Mouse (Mus musculus): Measurements from ENCODE around the gene Atp8b4. TPM values are rescaled to one million over a fixed set of nuclear protein-coding genes. Genes with fewer than 3 reads are reported as not detected.
"Not testable (repeated sequence)": the region's sequence is repeated elsewhere in the genome, so short reads cannot be mapped to it uniquely, and the experiment has no call there.

Atp8b4 gene
- total RNA-seq (2022), result under 1 TPM; 0.10 to 0.25 (median 0.13) TPM

GRCm38 (mm10) chr2:126500521-126500920, at the start of gene Atp8b4:
Gene Atp8b4, minus strand, starts transcription at chr2:126500674.
- DNase-seq (ENCODE audit: low spot score in 2 of 2), result no peak

DNA sequence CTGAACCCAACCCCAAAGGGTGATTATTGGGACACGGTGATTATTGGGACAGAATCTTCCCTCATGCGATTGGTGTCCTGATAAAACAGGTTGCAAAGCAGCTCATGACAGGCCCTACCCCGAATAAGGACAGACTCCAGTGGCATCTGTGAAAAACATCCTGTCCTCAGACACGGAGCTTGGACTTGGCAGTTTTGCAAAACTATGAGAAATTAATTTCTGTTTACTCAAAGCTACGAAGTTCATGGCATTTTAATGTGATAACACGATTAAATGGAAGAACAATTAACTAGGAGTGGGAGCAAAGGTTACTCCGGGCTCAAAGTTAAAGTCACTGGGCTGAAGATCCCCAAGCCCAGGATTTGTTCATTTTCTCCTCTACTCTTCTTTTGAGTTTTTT, 49.2 kb upstream of the Atp8b4 start:
- no peak for DNase-seq (ENCODE audit: low spot score in 2 of 2)

GRCm38 (mm10) chr2:126546392-126546791, 45.9 kb upstream of the Atp8b4 start:
- no peak for DNase-seq (ENCODE audit: low spot score in 2 of 2)

DNA sequence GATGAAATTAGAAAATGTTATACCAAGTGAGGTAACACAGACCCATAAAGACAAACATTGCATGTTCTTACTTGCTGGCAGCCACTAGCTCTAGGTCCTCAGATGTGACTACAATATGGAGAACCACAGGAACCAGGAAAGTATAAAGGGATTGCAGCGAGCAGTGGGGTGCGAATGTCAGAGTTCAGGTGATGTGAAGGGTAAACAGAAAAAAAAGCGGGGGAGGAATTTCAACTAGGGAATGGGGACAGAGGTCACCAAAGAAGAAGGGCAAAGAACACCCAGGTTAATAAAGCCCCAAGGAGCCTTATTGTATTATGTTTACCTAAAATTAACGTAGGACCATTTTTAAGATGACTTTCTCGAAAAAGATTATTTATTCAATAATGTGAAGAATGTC, 44.8 kb upstream of the Atp8b4 start:
- no peak for DNase-seq (ENCODE audit: low spot score in 2 of 2)

GRCm38 (mm10) chr2:126542211-126542610, 41.7 kb upstream of the Atp8b4 start:
- no peak for DNase-seq (ENCODE audit: low spot score in 2 of 2)

DNA sequence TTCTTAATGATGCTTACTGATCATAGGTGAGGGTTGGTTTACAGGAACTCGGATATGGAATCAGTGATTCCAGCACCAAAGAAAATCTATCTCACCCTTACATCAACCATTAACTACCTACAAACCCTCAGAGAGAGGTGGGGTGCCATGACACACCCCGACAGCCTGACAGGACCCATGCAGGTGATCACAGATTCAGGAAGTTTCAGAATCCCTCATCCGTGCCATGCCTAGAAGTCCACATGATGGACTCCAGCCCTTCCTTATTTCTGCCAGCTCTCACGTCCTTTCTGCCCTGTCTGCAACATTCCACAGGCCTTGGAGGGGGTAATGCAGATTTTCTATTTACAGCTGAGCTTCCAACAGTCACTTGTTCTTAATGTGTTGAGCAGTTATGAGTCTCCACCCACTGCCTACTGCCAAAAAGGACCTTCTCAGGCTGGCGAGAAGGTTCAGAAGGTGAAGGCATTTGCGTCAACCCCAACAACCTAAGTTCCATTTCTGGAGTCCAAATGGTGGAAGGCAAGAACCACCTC, 40.0 kb upstream of the Atp8b4 start:
- DNase-seq (ENCODE audit: low spot score in 2 of 2), result no peak

GRCm38 (mm10) chr2:126537654-126538053, 37.2 kb upstream of the Atp8b4 start:
- DNase-seq (ENCODE audit: low spot score in 2 of 2), result no peak

- no peak for DNase-seq (ENCODE audit: low spot score in 2 of 2)
Observed at GRCm38 (mm10) chr2:126530581-126530980, 30.1 kb upstream of the Atp8b4 start.

- DNase-seq (ENCODE audit: low spot score in 2 of 2), result no peak
Observed at GRCm38 (mm10) chr2:126527461-126527860, 27.0 kb upstream of the Atp8b4 start.

GRCm38 (mm10) chr2:126524271-126524670, 23.8 kb upstream of the Atp8b4 start:
- no peak for DNase-seq (ENCODE audit: low spot score in 2 of 2)

DNA sequence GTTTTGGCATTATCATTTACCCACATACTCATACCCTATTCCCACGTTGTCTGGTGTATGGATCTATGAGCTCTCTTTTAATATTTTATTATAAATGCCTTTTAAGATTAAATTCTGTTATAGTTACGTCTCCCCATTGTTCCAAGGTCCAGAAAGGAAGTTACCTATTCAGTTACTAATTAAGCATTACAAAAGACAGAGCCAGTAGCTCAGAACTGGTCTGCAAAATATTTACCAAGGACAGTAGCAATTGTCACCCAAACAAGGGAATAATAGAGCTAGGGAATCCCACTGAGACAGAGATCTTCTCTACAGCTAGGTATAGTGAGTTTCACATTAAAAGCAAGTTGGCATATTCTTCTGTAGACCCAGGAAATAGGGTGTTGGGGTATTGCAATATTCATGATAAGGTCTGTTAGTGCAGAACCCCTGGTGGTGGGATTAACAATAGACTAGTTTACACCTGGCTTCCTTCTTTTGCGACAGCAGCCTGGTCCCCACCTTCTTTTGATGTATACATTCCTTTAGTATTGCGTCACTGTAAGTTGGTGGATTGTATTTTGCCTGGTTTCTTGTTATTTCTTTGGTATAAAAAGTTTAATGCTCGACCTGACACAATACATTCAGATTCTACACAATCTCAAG, 22.7 kb upstream of the Atp8b4 start:
- not testable (repeated sequence) for DNase-seq (ENCODE audit: low spot score in 2 of 2)

GRCm38 (mm10) chr2:126522056-126522455, 21.6 kb upstream of the Atp8b4 start:
- DNase-seq (ENCODE audit: low spot score in 2 of 2), result no peak

DNA sequence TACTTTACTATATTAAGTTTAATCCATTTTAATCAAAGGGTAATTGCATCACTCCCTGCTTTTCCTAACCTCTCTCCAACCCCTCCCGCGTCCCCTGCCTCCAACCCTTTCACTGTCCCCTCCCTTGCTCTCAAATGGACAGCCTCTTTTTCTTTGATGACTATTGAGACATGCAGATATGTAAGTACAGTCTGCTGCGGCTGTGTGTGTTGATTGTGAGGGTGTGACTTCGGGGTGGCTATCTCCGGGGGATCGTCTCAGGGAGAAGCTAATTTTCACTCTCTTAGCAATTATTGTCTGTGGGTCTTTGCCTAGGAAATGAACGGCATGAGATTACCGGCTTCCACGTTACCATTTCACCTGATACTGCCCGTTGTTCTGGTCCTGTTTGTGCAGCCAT, 21.0 kb upstream of the Atp8b4 start:
- DNase-seq (ENCODE audit: low spot score in 2 of 2), result no peak

DNA sequence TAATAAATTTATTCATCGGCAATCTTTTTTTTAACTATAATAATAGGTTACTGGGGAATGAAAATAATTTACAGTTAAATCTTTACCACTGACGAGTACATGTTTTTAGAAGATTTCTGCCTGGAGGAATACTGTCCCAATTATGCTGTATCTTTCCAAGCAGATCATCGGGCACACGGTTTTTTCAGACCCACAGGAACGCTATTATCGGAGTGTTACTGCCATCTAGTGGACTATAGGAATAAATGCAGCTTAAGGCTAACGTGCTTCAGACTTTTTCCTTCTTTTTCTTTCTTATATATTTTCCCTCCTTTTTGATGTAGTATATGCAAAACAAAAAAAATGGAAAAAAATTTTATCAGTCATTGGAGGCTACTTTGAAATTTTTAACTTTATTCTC, 20.4 kb upstream of the Atp8b4 start:
- DNase-seq (ENCODE audit: low spot score in 2 of 2), result no peak

DNA sequence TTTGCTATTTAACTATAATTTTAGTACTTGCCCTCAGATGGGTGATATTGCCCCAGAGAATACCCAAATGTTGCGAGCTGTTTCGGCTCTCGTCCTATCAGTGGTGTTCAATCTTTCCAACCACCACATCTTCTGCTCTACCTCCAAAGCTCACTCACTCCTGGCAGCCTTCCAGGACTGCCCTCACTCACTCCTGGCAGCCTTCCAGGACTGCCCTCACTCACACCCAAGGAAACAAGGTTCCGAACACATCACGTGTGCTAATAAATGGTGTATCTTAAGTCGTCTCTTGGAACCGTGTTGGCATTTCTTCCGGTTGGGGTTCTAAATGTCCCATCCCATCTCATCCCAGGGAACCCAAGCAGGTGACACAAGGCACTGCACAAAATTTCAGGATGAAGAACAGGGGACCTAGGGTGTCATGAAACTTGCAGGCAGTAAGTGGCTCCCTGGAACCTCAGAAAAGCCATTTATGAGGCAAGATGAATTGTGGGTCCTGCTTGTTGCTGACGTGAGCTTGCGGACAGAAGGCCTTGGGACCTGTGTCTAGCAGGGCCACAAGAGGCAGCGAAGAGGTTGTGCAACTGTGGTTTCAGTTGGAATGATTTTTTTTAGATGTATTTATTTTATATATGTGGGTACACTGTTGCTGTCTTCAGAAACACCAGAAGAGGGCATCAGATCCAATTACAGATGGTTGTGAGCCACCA, 19.6 kb upstream of the Atp8b4 start:
- DNase-seq (ENCODE audit: low spot score in 2 of 2), result no peak

DNA sequence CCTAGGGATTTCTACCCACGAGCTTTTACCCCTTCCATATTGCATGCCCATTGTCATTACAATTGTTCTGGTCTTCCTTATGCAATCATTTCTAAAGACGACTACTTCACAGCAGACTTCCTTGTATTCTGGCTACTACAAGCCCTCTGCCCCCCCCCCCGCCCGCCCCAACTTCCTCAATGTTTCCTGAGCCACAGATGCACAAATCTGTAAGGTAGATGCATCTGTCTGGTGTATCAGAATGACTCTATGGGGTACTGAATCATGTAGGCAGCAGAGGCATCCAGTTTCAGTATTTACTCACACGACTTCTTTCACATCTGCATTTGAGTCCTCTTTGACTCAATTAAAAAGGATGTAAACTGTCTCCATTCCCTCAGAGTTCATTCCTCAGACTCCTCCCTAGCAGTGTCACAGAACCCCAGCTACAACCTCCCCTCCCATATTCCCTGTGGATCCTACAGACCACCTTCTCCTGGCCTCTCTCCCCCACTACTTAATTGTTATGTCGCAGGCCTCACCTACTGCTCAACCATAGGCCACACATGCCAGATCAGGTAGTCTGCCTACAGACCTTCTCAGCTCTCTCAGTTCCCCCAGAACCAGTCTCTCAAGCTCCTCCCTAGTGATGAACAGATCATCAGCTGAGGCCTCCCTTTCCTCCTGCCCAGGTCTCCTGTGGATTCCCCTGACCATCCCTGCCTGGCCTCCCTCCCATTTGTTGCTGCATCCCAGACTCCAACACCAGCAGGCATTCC, 14.8 kb upstream of the Atp8b4 start:
- no peak for DNase-seq (ENCODE audit: low spot score in 2 of 2)

- DNase-seq (ENCODE audit: low spot score in 2 of 2), result no peak
Observed at GRCm38 (mm10) chr2:126508228-126508627, 7.8 kb upstream of the Atp8b4 start.

DNA sequence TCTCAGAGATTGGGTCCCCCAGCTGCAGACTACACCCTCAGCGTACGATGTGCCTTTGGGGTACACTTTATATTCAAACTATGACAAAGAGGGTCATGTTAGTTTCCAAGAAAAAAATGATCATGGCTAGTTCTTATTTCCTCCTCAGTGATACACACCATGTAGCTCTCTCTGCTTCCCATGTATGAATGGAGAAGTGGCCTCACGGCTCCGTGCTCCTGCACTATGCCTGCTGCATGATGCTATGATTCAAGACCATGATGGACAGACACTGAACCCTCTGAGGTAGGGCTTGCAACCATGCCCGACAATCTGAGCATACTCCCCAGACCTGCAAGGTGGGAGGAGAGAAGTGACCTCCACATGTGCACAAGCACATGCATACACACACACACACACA, 7.0 kb upstream of the Atp8b4 start:
- no peak for DNase-seq (ENCODE audit: low spot score in 2 of 2)

DNA sequence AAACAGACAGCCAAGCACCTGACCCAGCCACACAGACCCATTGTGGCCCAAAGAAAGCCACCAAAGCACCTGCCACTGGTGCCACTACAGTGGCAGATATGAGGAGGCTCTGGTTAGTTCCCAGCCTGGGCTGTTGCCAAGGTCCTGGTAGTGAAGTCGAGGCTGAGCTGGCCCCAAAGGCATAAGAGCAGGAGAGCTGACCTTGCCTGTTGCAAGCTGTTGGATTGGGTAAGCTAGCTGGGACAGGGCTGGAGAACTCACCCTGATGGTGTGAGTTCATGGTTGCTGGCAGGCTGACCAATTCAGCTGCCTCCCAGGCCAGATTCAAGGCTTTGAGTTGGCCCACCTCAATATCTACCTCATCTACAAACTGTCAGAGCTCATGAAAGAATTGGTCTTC, 4.7 kb upstream of the Atp8b4 start:
- peak in 1 of 2 experiments; percentile 9 for DNase-seq (ENCODE audit: low spot score in 2 of 2)

GRCm38 (mm10) chr2:126499730-126500129, 744 bp downstream of the Atp8b4 start:
- DNase-seq (ENCODE audit: low spot score in 2 of 2), result no peak

- DNase-seq (ENCODE audit: low spot score in 2 of 2), result no peak
Observed at GRCm38 (mm10) chr2:126498761-126499452, 1.6 kb downstream of the Atp8b4 start.

DNA sequence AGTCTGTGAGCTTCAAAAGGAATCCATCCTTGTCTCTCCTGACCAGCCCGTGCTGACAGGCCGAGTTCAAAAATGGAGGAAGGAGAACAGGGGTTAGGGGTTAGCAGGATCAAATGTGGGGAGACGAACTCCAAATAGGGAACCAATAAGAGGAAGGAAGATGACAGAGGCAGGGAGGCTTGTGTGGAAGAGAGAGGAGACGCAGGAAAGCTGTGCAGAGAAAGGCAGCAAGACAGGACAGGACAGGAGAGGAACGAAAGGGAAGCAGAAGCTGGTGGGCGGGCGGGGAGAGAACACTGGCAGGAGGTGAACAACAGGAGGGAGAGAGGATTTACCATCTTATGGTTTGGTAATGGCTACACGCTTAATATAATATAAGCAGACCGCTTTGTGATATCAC, 3.6 kb downstream of the Atp8b4 start:
- no peak for DNase-seq (ENCODE audit: low spot score in 2 of 2)

Data from gastrocnemius, adult 8-10 months (tissue).